Mouse (Mus musculus): ENCODE results near the gene Zcwpw1. TPM values are rescaled to one million over a fixed set of nuclear protein-coding genes. Genes with fewer than 3 reads are reported as not detected.

Zcwpw1 gene
- polyA plus RNA-seq, 1 experiment from 2014 or later = 9.6 TPM

GRCm38 (mm10) chr5:137751988-137752387, 35.6 kb upstream of the Zcwpw1 start:
- ATAC-seq (replicated peaks; ENCODE audit: extremely low read depth, insufficient read depth, low FRiP score) = no peak
- Histone ChIP-seq H3K9ac (ENCODE audit: low read length) (peak overlapping the region; percentile 21; the same call in 1 of the 2 replicates), H3K4me2 (ENCODE audit: low read depth, low read length) (no peak overlapping the region), H3K9me3 (replicated peaks; ENCODE audit: control insufficient read depth, low read length) (no peaks in the 10 kb centered on the region), H3K36me3 (ENCODE audit: control insufficient read depth, insufficient read depth) (peaks cover 17% of the 10 kb centered on the region), H3K27me3 (ENCODE audit: control insufficient read depth, insufficient read depth, low read length) (no peaks in the 10 kb centered on the region), H3K27ac (ENCODE audit: low read length) (peak overlapping the region; percentile 93), H3K4me3 (ENCODE audit: low read length) (no peak overlapping the region), H3K4me1 (ENCODE audit: control insufficient read depth, insufficient read depth, low read length) (peaks cover 63% of the 10 kb centered on the region)
- 88% methylated on average over 6 of the region's 6 CpGs for WGBS

GRCm38 (mm10) chr5:137753111-137753832, 34.3 kb upstream of the Zcwpw1 start:
- Histone ChIP-seq H3K9ac (ENCODE audit: low read length) (peak overlapping the region; percentile 55), H3K4me2 (ENCODE audit: low read depth, low read length) (no peak overlapping the region; the same call in 1 of the 2 replicates), H3K27me3 (ENCODE audit: control insufficient read depth, insufficient read depth, low read length) (no peaks in the 10 kb centered on the region), H3K36me3 (ENCODE audit: control insufficient read depth, insufficient read depth) (peaks cover 21% of the 10 kb centered on the region), H3K9me3 (replicated peaks; ENCODE audit: control insufficient read depth, low read length) (no peaks in the 10 kb centered on the region), H3K27ac (ENCODE audit: low read length) (peak overlapping the region; percentile 58), H3K4me3 (ENCODE audit: low read length) (no peak overlapping the region), H3K4me1 (ENCODE audit: control insufficient read depth, insufficient read depth, low read length) (peaks cover 71% of the 10 kb centered on the region)
- WGBS = 53% methylated on average over 13 of the region's 13 CpGs
- no peak for ATAC-seq (replicated peaks; ENCODE audit: extremely low read depth, insufficient read depth, low FRiP score)

DNA sequence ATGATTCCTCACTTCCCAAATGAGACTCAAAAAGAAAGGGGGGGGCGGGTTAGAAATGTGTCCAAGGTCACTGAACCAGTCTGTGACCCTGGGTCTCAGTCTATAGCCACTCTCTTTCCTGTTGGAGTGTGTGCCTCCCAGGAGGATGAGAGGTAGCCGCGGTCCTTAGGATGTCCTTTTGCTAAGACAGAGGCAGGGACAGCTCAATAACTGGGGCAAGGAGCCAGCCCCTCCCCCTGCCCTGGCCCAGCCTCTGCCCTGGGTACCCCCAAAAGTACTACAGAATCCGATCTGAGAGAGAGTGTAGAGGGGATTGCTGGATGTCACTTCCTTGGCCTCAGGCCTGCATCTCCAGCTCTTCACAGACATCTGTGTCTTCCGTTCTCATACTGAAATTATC, 32.2 kb upstream of the Zcwpw1 start:
- no peaks in the 10 kb centered on the region for H3K27me3 ChIP-seq (ENCODE audit: control insufficient read depth, insufficient read depth, low read length)
- H3K9ac ChIP-seq (ENCODE audit: low read length) = no peak overlapping the region
- WGBS = 80% methylated on average over 5 of the region's 5 CpGs
- no peak overlapping the region for H3K4me2 ChIP-seq (ENCODE audit: low read depth, low read length)
- no peak overlapping the region for H3K4me3 ChIP-seq (ENCODE audit: low read length)
- peaks cover 64% of the 10 kb centered on the region for H3K4me1 ChIP-seq (ENCODE audit: control insufficient read depth, insufficient read depth, low read length)
- peak overlapping the region; percentile 30; the same call in 1 of the 2 replicates for H3K27ac ChIP-seq (ENCODE audit: low read length)
- peaks cover 29% of the 10 kb centered on the region for H3K36me3 ChIP-seq (ENCODE audit: control insufficient read depth, insufficient read depth)
- no peaks in the 10 kb centered on the region for H3K9me3 ChIP-seq (replicated peaks; ENCODE audit: control insufficient read depth, low read length)
- no peak for ATAC-seq (replicated peaks; ENCODE audit: extremely low read depth, insufficient read depth, low FRiP score)

DNA sequence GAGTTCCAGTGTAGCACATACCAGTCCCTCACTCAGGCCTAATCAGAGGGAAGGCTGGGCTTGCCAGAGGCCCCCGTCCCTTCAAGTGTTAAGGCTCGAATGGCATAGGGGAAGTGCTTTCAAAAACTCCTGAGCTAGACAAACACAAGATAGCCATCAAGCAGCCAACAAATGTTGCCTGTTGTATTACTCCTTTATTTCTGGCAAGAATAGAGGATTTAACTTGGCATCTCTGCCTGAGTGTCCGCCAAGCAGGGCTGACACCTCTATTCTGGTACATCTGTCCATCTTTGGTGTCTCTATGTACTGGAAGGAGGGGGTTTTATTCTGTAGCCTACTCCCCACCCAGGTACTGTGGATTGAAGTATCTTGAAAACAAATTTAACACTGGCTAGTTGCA, 31.5 kb upstream of the Zcwpw1 start:
- Histone ChIP-seq H3K4me1 (ENCODE audit: control insufficient read depth, insufficient read depth, low read length) (peaks cover 57% of the 10 kb centered on the region), H3K36me3 (ENCODE audit: control insufficient read depth, insufficient read depth) (peaks cover 29% of the 10 kb centered on the region), H3K27me3 (ENCODE audit: control insufficient read depth, insufficient read depth, low read length) (no peaks in the 10 kb centered on the region), H3K4me3 (ENCODE audit: low read length) (no peak overlapping the region), H3K9ac (ENCODE audit: low read length) (no peak overlapping the region), H3K9me3 (replicated peaks; ENCODE audit: control insufficient read depth, low read length) (no peaks in the 10 kb centered on the region), H3K4me2 (ENCODE audit: low read depth, low read length) (no peak overlapping the region), H3K27ac (ENCODE audit: low read length) (peak overlapping the region; percentile 19; the same call in 1 of the 2 replicates)
- WGBS = 48% methylated on average over 3 of the region's 3 CpGs
- ATAC-seq (replicated peaks; ENCODE audit: extremely low read depth, insufficient read depth, low FRiP score) = no peak

DNA sequence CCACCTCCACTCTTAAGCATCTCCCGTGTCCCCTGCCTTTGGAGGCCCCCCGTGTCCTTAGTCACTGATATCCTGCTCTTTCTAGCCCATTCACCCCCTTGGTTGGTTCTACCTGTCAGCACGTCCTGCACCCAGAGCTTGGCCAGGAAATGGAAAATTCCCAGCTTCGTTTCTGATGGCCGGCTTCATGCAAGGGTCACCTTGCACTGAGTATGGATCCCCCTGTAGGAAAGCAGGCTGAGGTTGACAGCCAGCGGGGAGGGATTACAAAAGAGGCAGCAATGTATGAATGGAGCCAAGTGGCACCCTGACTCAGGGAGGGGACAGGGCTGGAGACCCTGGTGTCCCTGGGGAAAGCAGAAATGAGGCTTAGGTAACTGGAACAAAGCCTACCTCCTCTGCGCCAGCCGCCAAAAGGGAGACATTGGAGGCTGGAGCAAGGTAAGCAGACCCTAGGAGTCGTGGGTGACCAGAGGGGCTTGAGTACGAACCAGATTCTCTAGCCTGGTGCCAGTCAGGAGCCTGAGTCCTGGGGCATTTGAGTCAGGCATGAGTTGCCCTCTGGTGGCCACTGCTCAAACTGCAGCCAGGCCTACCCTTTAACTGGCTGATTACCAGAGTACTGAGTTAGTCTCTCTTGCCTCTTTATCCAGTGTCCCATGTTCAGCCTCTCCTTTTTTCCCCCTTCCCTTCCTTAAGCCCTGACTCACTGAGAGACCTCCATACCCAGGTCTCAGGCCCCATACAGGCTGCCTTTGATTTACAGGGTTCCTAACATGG, 30.5 kb upstream of the Zcwpw1 start:
- Histone ChIP-seq H3K9ac (ENCODE audit: low read length) (no peak overlapping the region), H3K4me1 (ENCODE audit: control insufficient read depth, insufficient read depth, low read length) (peaks cover 47% of the 10 kb centered on the region), H3K36me3 (ENCODE audit: control insufficient read depth, insufficient read depth) (peaks cover 21% of the 10 kb centered on the region), H3K27ac (ENCODE audit: low read length) (peak overlapping the region; percentile 61), H3K4me3 (ENCODE audit: low read length) (no peak overlapping the region), H3K27me3 (ENCODE audit: control insufficient read depth, insufficient read depth, low read length) (no peaks in the 10 kb centered on the region), H3K9me3 (replicated peaks; ENCODE audit: control insufficient read depth, low read length) (no peaks in the 10 kb centered on the region), H3K4me2 (ENCODE audit: low read depth, low read length) (no peak overlapping the region)
- 28% methylated on average over 10 of the region's 10 CpGs for WGBS
- peak; percentile 55; the same call in 1 of the 2 replicates for ATAC-seq (replicated peaks; ENCODE audit: extremely low read depth, insufficient read depth, low FRiP score)

GRCm38 (mm10) chr5:137757887-137758286, 29.7 kb upstream of the Zcwpw1 start:
- Histone ChIP-seq H3K27me3 (ENCODE audit: control insufficient read depth, insufficient read depth, low read length) (no peaks in the 10 kb centered on the region), H3K4me1 (ENCODE audit: control insufficient read depth, insufficient read depth, low read length) (peaks cover 40% of the 10 kb centered on the region), H3K36me3 (ENCODE audit: control insufficient read depth, insufficient read depth) (peaks cover 17% of the 10 kb centered on the region), H3K9ac (ENCODE audit: low read length) (peak overlapping the region; percentile 46), H3K9me3 (replicated peaks; ENCODE audit: control insufficient read depth, low read length) (no peaks in the 10 kb centered on the region), H3K4me3 (ENCODE audit: low read length) (no peak overlapping the region), H3K27ac (ENCODE audit: low read length) (peak overlapping the region; percentile 61), H3K4me2 (ENCODE audit: low read depth, low read length) (0 out of 2 replicates have a peak overlapping the region, but pooled peaks have one; percentile 13)
- WGBS = 58% methylated on average over 6 of the region's 6 CpGs
- peak; percentile 72 for ATAC-seq (replicated peaks; ENCODE audit: extremely low read depth, insufficient read depth, low FRiP score)

- H3K9me3 ChIP-seq (replicated peaks; ENCODE audit: control insufficient read depth, low read length) = no peaks in the 10 kb centered on the region
- 90% methylated on average over 19 of the region's 19 CpGs for WGBS
- no peak overlapping the region; the same call in 1 of the 2 replicates for H3K27ac ChIP-seq (ENCODE audit: low read length)
- H3K36me3 ChIP-seq (ENCODE audit: control insufficient read depth, insufficient read depth) = peaks cover 17% of the 10 kb centered on the region
- H3K4me3 ChIP-seq (ENCODE audit: low read length) = no peak overlapping the region
- H3K27me3 ChIP-seq (ENCODE audit: control insufficient read depth, insufficient read depth, low read length) = no peaks in the 10 kb centered on the region
- no peak overlapping the region for H3K4me2 ChIP-seq (ENCODE audit: low read depth, low read length)
- H3K4me1 ChIP-seq (ENCODE audit: control insufficient read depth, insufficient read depth, low read length) = peaks cover 32% of the 10 kb centered on the region
- no peak overlapping the region for H3K9ac ChIP-seq (ENCODE audit: low read length)
- ATAC-seq (replicated peaks; ENCODE audit: extremely low read depth, insufficient read depth, low FRiP score) = no peak
Observed at GRCm38 (mm10) chr5:137758921-137759534, 28.6 kb upstream of the Zcwpw1 start.

- H3K27ac ChIP-seq (ENCODE audit: low read length) = peak overlapping the region; percentile 37; the same call in 1 of the 2 replicates
- WGBS = 39% methylated on average over 4 of the region's 4 CpGs
Observed at GRCm38 (mm10) chr5:137759971-137760412, 27.6 kb upstream of the Zcwpw1 start.

More at GRCm38 (mm10) chr5:137759971-137760412, 27.6 kb upstream of the Zcwpw1 start:
- no peak overlapping the region for H3K4me3 ChIP-seq (ENCODE audit: low read length)
- no peaks in the 10 kb centered on the region for H3K9me3 ChIP-seq (replicated peaks; ENCODE audit: control insufficient read depth, low read length)
- ATAC-seq (replicated peaks; ENCODE audit: extremely low read depth, insufficient read depth, low FRiP score) = peak; percentile 49
- no peak overlapping the region for H3K4me2 ChIP-seq (ENCODE audit: low read depth, low read length)
- H3K27me3 ChIP-seq (ENCODE audit: control insufficient read depth, insufficient read depth, low read length) = no peaks in the 10 kb centered on the region
- 0 out of 2 replicates have a peak overlapping the region, but pooled peaks have one; percentile 11 for H3K9ac ChIP-seq (ENCODE audit: low read length)
- peaks cover 17% of the 10 kb centered on the region for H3K36me3 ChIP-seq (ENCODE audit: control insufficient read depth, insufficient read depth)
- peaks cover 32% of the 10 kb centered on the region for H3K4me1 ChIP-seq (ENCODE audit: control insufficient read depth, insufficient read depth, low read length)

Measured in heart, embryonic 16.5 days (tissue).